Mouse (Mus musculus): Measurements from ENCODE around the gene Aqp11. TPM values are rescaled to one million over a fixed set of nuclear protein-coding genes. Genes with fewer than 3 reads are reported as not detected.

Gene Aqp11
- polyA plus RNA-seq, 1 experiment from 2014 or later: 6.6 TPM

DNA sequence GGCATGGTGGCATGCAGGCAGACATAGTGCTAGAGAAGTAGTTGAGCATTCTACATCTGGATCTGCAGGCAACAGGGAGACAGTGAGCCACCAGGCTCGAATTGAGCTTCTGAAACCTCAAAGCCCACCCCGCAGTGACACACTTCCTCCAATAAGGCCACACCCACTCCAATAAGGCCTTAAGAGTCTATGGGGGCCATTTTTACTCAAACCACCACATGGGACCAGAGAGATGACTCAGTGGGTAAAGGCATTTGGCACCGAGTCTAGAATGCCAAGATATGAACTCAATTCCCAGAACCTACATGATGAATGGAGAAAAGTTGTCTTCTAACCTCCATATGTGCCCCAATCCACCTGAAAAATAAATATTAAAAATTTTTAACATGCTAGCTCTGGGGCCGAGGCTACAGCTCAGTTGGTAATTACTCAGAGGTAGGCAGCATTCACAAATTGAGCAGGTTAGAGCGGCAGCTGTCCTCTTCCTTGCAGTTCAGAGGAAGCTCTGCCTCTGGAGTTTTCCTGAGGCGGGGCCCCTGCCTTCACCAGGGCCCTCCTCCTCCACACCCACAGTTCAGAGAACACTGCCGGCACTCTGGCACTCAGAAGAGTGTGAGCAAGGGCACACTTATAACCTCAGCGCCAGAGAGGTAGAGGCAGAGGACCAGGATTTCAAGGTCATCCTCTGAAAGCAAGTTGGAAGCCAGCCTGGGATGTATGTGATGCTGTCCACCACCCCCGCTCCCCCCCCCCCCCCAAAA, 28.5 kb upstream of the Aqp11 start:
- WGBS: 74% methylated on average over 9 of the region's 9 CpGs
- Histone ChIP-seq H3K4me2 (replicated peaks) (no peak overlapping the region), H3K27ac (no peak overlapping the region), H3K9ac (no peak overlapping the region), H3K4me3 (no peak overlapping the region), H3K27me3 (no peaks in the 10 kb centered on the region), H3K36me3 (no peaks in the 10 kb centered on the region), H3K4me1 (no peaks in the 10 kb centered on the region), H3K9me3 (no peaks in the 10 kb centered on the region)
- ATAC-seq (ENCODE audit: insufficient number of reproducible peaks, insufficient read depth, low FRiP score, low TSS enrichment): no peak

GRCm38 (mm10) chr7:97765963-97766347, 27.9 kb upstream of the Aqp11 start:
- Histone ChIP-seq H3K9me3 (no peaks in the 10 kb centered on the region), H3K4me2 (replicated peaks) (no peak overlapping the region), H3K4me3 (no peak overlapping the region), H3K36me3 (no peaks in the 10 kb centered on the region), H3K27ac (no peak overlapping the region), H3K4me1 (no peaks in the 10 kb centered on the region), H3K27me3 (no peaks in the 10 kb centered on the region), H3K9ac (no peak overlapping the region)
- no peak for ATAC-seq (ENCODE audit: insufficient number of reproducible peaks, insufficient read depth, low FRiP score, low TSS enrichment)
- 87% methylated on average over 5 of the region's 5 CpGs for WGBS

- 90% methylated on average over 21 of the region's 21 CpGs for WGBS
Measured at GRCm38 (mm10) chr7:97765181-97765962, 27.3 kb upstream of the Aqp11 start.

GRCm38 (mm10) chr7:97764591-97764990, 26.5 kb upstream of the Aqp11 start:
- H3K4me1 ChIP-seq: no peaks in the 10 kb centered on the region
- H3K36me3 ChIP-seq: no peaks in the 10 kb centered on the region
- no peaks in the 10 kb centered on the region for H3K27me3 ChIP-seq
- ATAC-seq (ENCODE audit: insufficient number of reproducible peaks, insufficient read depth, low FRiP score, low TSS enrichment): no peak
- H3K4me2 ChIP-seq (replicated peaks): no peak overlapping the region
- no peak overlapping the region for H3K4me3 ChIP-seq
- WGBS: 74% methylated on average over 11 of the region's 11 CpGs
- no peak overlapping the region for H3K9ac ChIP-seq
- H3K27ac ChIP-seq: no peak overlapping the region
- H3K9me3 ChIP-seq: no peaks in the 10 kb centered on the region

More at GRCm38 (mm10) chr7:97765181-97765962, 27.3 kb upstream of the Aqp11 start:
- ATAC-seq (ENCODE audit: insufficient number of reproducible peaks, insufficient read depth, low FRiP score, low TSS enrichment): no peak
- no peak overlapping the region for H3K9ac ChIP-seq
- no peaks in the 10 kb centered on the region for H3K36me3 ChIP-seq
- H3K27ac ChIP-seq: no peak overlapping the region
- no peak overlapping the region for H3K4me3 ChIP-seq
- no peak overlapping the region for H3K4me2 ChIP-seq (replicated peaks)
- H3K9me3 ChIP-seq: no peaks in the 10 kb centered on the region
- H3K4me1 ChIP-seq: no peaks in the 10 kb centered on the region
- H3K27me3 ChIP-seq: no peaks in the 10 kb centered on the region

DNA sequence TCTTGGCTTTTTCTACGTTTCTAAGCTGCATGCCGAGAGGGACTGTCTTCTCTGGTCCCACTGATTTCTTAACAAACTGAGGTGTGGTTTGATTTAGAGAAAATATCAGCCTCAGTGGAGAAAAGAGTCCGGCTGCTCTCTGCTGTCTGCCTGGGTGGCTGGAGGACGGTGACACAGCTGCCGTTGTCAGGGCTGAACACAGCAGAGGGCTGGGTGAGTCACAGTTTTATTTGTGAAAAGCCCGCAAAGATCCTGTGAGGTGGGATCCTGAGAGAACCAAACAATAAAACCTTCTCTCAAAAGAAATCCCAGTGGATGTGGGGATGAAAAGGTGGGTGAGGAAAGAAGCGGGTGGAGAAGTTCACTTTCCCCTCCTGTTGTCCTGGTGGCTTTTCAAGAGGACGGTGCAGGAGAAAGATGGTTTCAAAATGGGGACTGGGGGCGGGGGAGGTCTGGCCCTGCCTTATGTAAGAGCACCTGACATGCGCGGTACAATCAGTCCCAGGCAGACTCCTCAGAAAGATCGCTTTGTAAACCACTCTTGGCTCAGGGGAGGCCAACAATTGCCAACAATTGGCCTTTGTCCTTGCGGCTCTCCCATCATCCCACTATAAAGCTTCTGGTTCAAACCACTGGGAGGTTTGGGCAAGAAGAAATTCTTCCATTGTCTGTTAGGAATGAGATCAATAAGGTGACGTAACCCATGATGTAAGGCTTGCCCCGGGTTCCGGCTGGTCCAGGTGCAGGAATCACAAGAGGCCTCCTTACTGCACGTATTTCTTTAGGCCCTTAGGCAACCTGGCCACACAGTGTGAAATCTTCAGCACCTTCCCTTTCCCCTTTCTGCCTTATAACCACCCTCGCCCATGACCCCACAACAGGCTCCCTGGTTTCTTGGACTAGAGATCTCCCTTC, 19.1 kb upstream of the Aqp11 start:
- H3K4me1 ChIP-seq: no peaks in the 10 kb centered on the region
- no peak overlapping the region for H3K4me3 ChIP-seq
- H3K4me2 ChIP-seq (replicated peaks): peak overlapping the region; percentile 18; the same call in 1 of the 2 replicates
- H3K36me3 ChIP-seq: no peaks in the 10 kb centered on the region
- H3K27me3 ChIP-seq: no peaks in the 10 kb centered on the region
- 0 out of 2 replicates have a peak, but pooled peaks have one; percentile 22 for ATAC-seq (ENCODE audit: insufficient number of reproducible peaks, insufficient read depth, low FRiP score, low TSS enrichment)
- no peak overlapping the region for H3K27ac ChIP-seq
- H3K9me3 ChIP-seq: no peaks in the 10 kb centered on the region
- 40% methylated on average over 18 of the region's 18 CpGs for WGBS
- no peak overlapping the region for H3K9ac ChIP-seq

- H3K36me3 ChIP-seq: no peaks in the 10 kb centered on the region
- peak overlapping the region; percentile 19 for H3K4me2 ChIP-seq (replicated peaks)
- H3K27ac ChIP-seq: 0 out of 2 replicates have a peak overlapping the region, but pooled peaks have one; percentile 17
- WGBS: 37% methylated on average over 19 of the region's 19 CpGs
- H3K27me3 ChIP-seq: no peaks in the 10 kb centered on the region
- no peak overlapping the region for H3K4me3 ChIP-seq
- H3K9ac ChIP-seq: no peak overlapping the region
- no peaks in the 10 kb centered on the region for H3K9me3 ChIP-seq
- ATAC-seq (ENCODE audit: insufficient number of reproducible peaks, insufficient read depth, low FRiP score, low TSS enrichment): 0 out of 2 replicates have a peak, but pooled peaks have one; percentile 24
- H3K4me1 ChIP-seq: peaks cover 12% of the 10 kb centered on the region; the same call in 1 of the 2 replicates
Measured at GRCm38 (mm10) chr7:97749207-97750190, 11.4 kb upstream of the Aqp11 start.

GRCm38 (mm10) chr7:97748527-97749206, 10.6 kb upstream of the Aqp11 start:
- Histone ChIP-seq H3K27me3 (no peaks in the 10 kb centered on the region), H3K4me2 (replicated peaks) (peak overlapping the region; percentile 19), H3K27ac (0 out of 2 replicates have a peak overlapping the region, but pooled peaks have one; percentile 17), H3K4me3 (no peak overlapping the region), H3K4me1 (peaks cover 12% of the 10 kb centered on the region; the same call in 1 of the 2 replicates), H3K36me3 (no peaks in the 10 kb centered on the region), H3K9me3 (no peaks in the 10 kb centered on the region), H3K9ac (no peak overlapping the region)
- peak; percentile 57; the same call in 1 of the 2 replicates for ATAC-seq (ENCODE audit: insufficient number of reproducible peaks, insufficient read depth, low FRiP score, low TSS enrichment)
- WGBS: 67% methylated on average over 10 of the region's 10 CpGs

DNA sequence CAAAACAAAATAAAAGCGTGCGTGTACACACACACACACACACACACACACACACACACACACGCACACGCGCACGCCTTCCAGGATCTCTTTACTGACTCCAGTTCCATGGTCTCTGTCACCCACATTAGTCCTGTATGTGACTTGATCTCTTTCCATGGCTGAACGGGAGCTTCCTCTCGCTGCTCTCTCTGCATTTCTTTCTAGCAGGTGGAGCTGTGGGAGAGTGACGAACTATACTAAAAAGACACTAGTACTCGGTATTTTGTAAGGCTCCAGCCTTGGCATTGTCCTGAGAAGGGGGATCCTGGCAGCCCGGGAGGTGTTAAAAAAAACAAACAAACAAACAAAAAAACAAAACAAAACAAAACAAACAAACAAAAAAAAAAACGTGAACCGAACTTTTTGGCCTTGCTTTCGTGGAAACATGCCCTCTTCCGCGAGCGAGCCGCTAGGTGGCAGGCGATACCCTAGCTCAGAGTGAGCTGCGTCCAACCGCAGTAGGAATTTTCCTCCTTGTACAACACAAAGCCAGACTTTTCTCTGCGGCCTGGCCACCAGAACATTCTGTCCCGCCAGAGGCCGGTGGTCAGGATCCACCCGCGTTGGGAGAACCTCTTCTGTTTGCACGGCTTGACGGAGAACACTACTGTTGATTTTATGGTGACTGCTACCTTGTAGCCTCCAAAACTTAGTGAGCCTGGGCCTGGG, 9.9 kb upstream of the Aqp11 start:
- no peaks in the 10 kb centered on the region for H3K9me3 ChIP-seq
- H3K4me2 ChIP-seq (replicated peaks): peak overlapping the region; percentile 16
- no peak overlapping the region for H3K27ac ChIP-seq
- H3K36me3 ChIP-seq: no peaks in the 10 kb centered on the region
- 27% methylated on average over 28 of the region's 28 CpGs for WGBS
- H3K4me3 ChIP-seq: no peak overlapping the region
- H3K27me3 ChIP-seq: no peaks in the 10 kb centered on the region
- H3K9ac ChIP-seq: no peak overlapping the region
- ATAC-seq (ENCODE audit: insufficient number of reproducible peaks, insufficient read depth, low FRiP score, low TSS enrichment): peak; percentile 22; the same call in 1 of the 2 replicates
- H3K4me1 ChIP-seq: peaks cover 12% of the 10 kb centered on the region; the same call in 1 of the 2 replicates

GRCm38 (mm10) chr7:97747176-97747707, 9.2 kb upstream of the Aqp11 start:
- no peaks in the 10 kb centered on the region for H3K27me3 ChIP-seq
- no peak overlapping the region for H3K9ac ChIP-seq
- H3K9me3 ChIP-seq: no peaks in the 10 kb centered on the region
- peaks cover 12% of the 10 kb centered on the region; the same call in 1 of the 2 replicates for H3K4me1 ChIP-seq
- WGBS: 61% methylated on average over 4 of the region's 4 CpGs
- H3K4me2 ChIP-seq (replicated peaks): no peak overlapping the region
- H3K27ac ChIP-seq: no peak overlapping the region
- ATAC-seq (ENCODE audit: insufficient number of reproducible peaks, insufficient read depth, low FRiP score, low TSS enrichment): no peak
- no peaks in the 10 kb centered on the region for H3K36me3 ChIP-seq
- no peak overlapping the region for H3K4me3 ChIP-seq
